Mouse (Mus musculus) embryonic fibroblast, embryonic 13.5 days (primary cell): ENCODE data around the gene E130218I03Rik.

Experiments
- CTCF ChIP-seq: IDR thresholded peaks from 2 replicates; pipeline ENCODE4 v1.5.1; 2011; ENCODE audit warnings: mild to moderate bottlenecking, control low read depth, low read length, moderate library complexity, borderline replicate concordance; ENCODE audit not compliant: insufficient read depth
- POLR2A ChIP-seq: IDR thresholded peaks from 2 replicates; pipeline ENCODE4 v1.6.1; 2011; ENCODE audit warnings: low read depth, mild to moderate bottlenecking, control low read depth, low read length, moderate library complexity

GRCm38 (mm10) chr4:134227194-134227593 is 16.3 kb upstream of the E130218I03Rik start, which contains the start of gene Catsper4:
- no peak for TF ChIP-seq POLR2A
- TF ChIP-seq CTCF: peak; percentile 16; the same call in 1 of the 2 replicates
